Mouse (Mus musculus) frontal cortex, adult (tissue): Measurements from ENCODE around the gene Nampt.
A peak's percentile ranks its signal among the peaks of the same experiment; 100 is the strongest.

ENCODE experiments used
- ATAC-seq: cut with Nextera tagmentation; 2 replicates; pipeline ENCODE4 v1.9.2; 2017; ENCODE audit warnings: mild to moderate bottlenecking, moderate library complexity, mixed read lengths; ENCODE audit not compliant: low TSS enrichment

The Nampt gene

DNA sequence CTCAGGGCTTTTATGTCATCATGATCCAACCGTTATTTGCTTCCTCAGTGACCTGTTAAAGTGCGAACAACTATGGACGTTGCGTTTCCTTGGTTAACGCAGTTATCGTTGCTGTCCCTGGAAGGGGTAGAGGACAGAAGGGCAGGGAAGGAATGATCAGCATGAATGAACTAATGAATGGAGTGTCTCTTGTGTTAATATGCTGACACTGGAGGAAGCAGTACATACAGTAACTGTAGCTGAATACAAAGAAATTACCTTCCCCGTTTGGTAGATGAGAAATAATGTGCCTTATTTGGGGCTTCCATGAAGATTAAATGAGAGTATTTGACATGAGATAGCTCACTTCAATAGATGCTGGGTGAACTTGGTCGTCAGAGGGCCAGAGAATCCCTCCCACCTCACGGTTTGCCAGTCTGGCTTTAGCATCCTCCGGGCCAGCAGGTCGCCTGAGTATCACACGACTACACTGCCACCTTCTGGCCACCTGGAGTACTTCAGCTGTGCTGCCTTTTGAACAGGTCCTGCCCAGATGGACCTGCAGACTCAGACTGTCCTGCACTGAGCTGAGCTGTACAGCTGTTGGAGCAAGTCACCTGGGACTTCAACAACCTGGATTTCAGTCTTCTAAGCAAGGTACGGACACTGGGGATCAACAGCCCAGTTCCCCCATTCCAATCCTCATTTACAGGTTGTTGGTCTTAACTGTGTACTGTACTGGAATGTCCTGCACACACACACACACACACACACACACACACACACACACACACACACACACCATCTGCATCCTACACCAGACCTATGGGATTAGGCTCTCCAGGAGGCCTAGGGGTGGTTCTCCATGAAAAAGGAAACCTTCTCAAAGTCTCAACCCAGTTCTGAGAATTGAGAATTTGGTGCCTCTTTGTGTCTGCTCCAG is 78.1 kb downstream of the Nampt start:
- ATAC-seq = peak; percentile 86

DNA sequence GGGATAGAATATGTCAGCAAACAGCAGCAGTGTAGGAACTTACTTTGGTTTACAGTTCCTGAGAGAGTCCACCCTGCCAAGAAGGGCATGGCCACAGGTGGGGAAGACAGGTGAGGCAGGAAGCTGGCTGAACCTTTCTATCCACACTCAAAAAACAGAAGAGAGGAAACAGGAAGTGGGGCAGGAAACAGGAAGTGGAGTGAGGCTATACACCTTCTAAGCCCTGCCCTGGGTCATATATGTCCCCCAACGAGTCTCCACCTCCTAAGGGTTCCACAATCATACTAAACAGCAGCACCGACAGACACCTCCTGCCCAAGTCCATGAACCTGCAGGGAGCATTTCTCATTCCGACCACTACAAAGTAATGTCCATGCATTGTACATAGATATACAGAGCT is 81.7 kb downstream of the Nampt start:
- no peak for ATAC-seq
